Mouse (Mus musculus): ENCODE measurements around the gene Wwox. TPM values are rescaled to one million over a fixed set of nuclear protein-coding genes. Genes with fewer than 3 reads are reported as not detected.

The Wwox gene
- total RNA-seq, 2 experiments from 2014 or later, result 7.4 to 8.1 TPM

GRCm38 (mm10) chr8:115126081-115126480 is 686.6 kb downstream of the Wwox start:
- no peak for DNase-seq
- intact Hi-C loops (cut with DNase I), result no loop called here

GRCm38 (mm10) chr8:115126674-115127073 is 687.2 kb downstream of the Wwox start:
- no peak for DNase-seq
- intact Hi-C loops (cut with DNase I), result no loop called here

GRCm38 (mm10) chr8:115129307-115129706 is 689.9 kb downstream of the Wwox start:
- intact Hi-C loops (cut with DNase I), result no loop called here
- DNase-seq, result no peak

- no peak for DNase-seq
- intact Hi-C loops (cut with DNase I), result no loop called here
Observed at GRCm38 (mm10) chr8:115133119-115133518, 693.7 kb downstream of the Wwox start.

GRCm38 (mm10) chr8:115133711-115134218 is 694.3 kb downstream of the Wwox start:
- DNase-seq, result no peak
- intact Hi-C loops (cut with DNase I), result no loop called here

- intact Hi-C loops (cut with DNase I), result no loop called here
- no peak for DNase-seq
Observed at GRCm38 (mm10) chr8:115136888-115137287, 697.4 kb downstream of the Wwox start.

GRCm38 (mm10) chr8:115141614-115142013 is 702.2 kb downstream of the Wwox start:
- intact Hi-C loops (cut with DNase I), result no loop called here

GRCm38 (mm10) chr8:115143530-115144320 is 704.3 kb downstream of the Wwox start:
- DNase-seq, result no peak
- intact Hi-C loops (cut with DNase I), result no loop called here

More at GRCm38 (mm10) chr8:115141614-115142013, 702.2 kb downstream of the Wwox start:
- no peak for DNase-seq

GRCm38 (mm10) chr8:115147006-115147405 is 707.6 kb downstream of the Wwox start:
- intact Hi-C loops (cut with DNase I), result no loop called here
- DNase-seq, result peak; percentile 12 to 54

GRCm38 (mm10) chr8:115150446-115151109 is 711.1 kb downstream of the Wwox start:
- DNase-seq, result peak in 1 of 2 experiments; percentile 22
- intact Hi-C loops (cut with DNase I), result no loop called here

- intact Hi-C loops (cut with DNase I), result no loop called here
- DNase-seq, result no peak
Observed at GRCm38 (mm10) chr8:115151416-115151815, 712.0 kb downstream of the Wwox start.

- intact Hi-C loops (cut with DNase I), result no loop called here
Observed at GRCm38 (mm10) chr8:115154096-115154495, 714.6 kb downstream of the Wwox start.

GRCm38 (mm10) chr8:115156142-115156541 is 716.7 kb downstream of the Wwox start:
- DNase-seq, result no peak
- intact Hi-C loops (cut with DNase I), result no loop called here

More at GRCm38 (mm10) chr8:115154096-115154495, 714.6 kb downstream of the Wwox start:
- DNase-seq, result no peak

- intact Hi-C loops (cut with DNase I), result no loop called here
- DNase-seq, result no peak
Observed at GRCm38 (mm10) chr8:115157977-115158720, 718.7 kb downstream of the Wwox start.

GRCm38 (mm10) chr8:115158721-115159111 is 719.3 kb downstream of the Wwox start:
- DNase-seq, result no peak
- intact Hi-C loops (cut with DNase I), result no loop called here

GRCm38 (mm10) chr8:115159208-115159607 is 719.8 kb downstream of the Wwox start:
- intact Hi-C loops (cut with DNase I), result no loop called here
- DNase-seq, result peak; percentile 41 to 45

GRCm38 (mm10) chr8:115159711-115160374 is 720.4 kb downstream of the Wwox start:
- peak; percentile 51 to 59 for DNase-seq
- intact Hi-C loops (cut with DNase I), result loop anchor here (10.0 kb wide), 2 partner anchors 385 to 545 kb away; partner anchors contain the start of gene Maf

- DNase-seq, result no peak
- intact Hi-C loops (cut with DNase I), result loop anchor here (10.0 kb wide), 2 partner anchors 386 to 544 kb away; partner anchors contain the start of gene Maf
Observed at GRCm38 (mm10) chr8:115160407-115160806, 721.0 kb downstream of the Wwox start.

GRCm38 (mm10) chr8:115161520-115161919 is 722.1 kb downstream of the Wwox start:
- intact Hi-C loops (cut with DNase I), result loop anchor here (10.0 kb wide), 2 partner anchors 387 to 543 kb away; partner anchors contain the start of gene Maf
- DNase-seq, result no peak

GRCm38 (mm10) chr8:115164872-115165271 is 725.4 kb downstream of the Wwox start:
- DNase-seq, result no peak
- intact Hi-C loops (cut with DNase I), result loop anchor here (10.0 kb wide), 2 partner anchors 390 to 540 kb away; partner anchors contain the start of gene Maf

Measured in heart, postnatal 10 days (tissue).